12 mouse cellular contexts compared by ENCODE assay signal in genomic region chr8:94268359-94268890, GRCm38 (mm10). TPM values are rescaled to one million over a fixed set of nuclear protein-coding genes. Genes with fewer than 3 reads are reported as not detected.
DNase-seq lines count a peak whose midpoint lies in the region; ATAC-seq lines count a peak whose summit lies in the region.
"Had no signal": no experiment of that assay in that cellular context is flagged by ENCODE, and none has a peak within 500 bp of the region (broad histone marks: within the 10 kb centered on the region; RNA-seq: fewer than 3 reads in every experiment).

No protein-coding gene starts in this region.

- H3K9me3 ChIP-seq in heart, embryonic 16.5 days (replicated peaks; ENCODE audit: control insufficient read depth, low read length), result no peaks in the 10 kb centered on the region
- no peaks in the 10 kb centered on the region for H3K9me3 ChIP-seq in forebrain, embryonic 15.5 days
- H3K9me3 ChIP-seq in midbrain, embryonic 13.5 days, result no peaks in the 10 kb centered on the region

- intact Hi-C loops in heart, postnatal 10 days (cut with DNase I), result no loop called here

- peaks cover 24% of the 10 kb centered on the region for H3K4me1 ChIP-seq in heart, embryonic 16.5 days (ENCODE audit: control insufficient read depth, insufficient read depth, low read length)
- H3K4me1 ChIP-seq in forebrain, embryonic 15.5 days, result peaks cover 36% of the 10 kb centered on the region
- peaks cover 57% of the 10 kb centered on the region for H3K4me1 ChIP-seq in midbrain, embryonic 13.5 days (replicated peaks)

- no peaks in the 10 kb centered on the region for H3K27me3 ChIP-seq in heart, embryonic 16.5 days (ENCODE audit: control insufficient read depth, insufficient read depth, low read length)
- H3K27me3 ChIP-seq in forebrain, embryonic 15.5 days, result no peaks in the 10 kb centered on the region
- H3K27me3 ChIP-seq in midbrain, embryonic 13.5 days, result no peaks in the 10 kb centered on the region

- H3K4me2 ChIP-seq in heart, embryonic 16.5 days (ENCODE audit: low read depth, low read length), result peak overlapping the region; percentile 32
- H3K4me2 ChIP-seq in forebrain, embryonic 15.5 days (replicated peaks), result peak overlapping the region; percentile 34
- peak overlapping the region; percentile 42 for H3K4me2 ChIP-seq in midbrain, embryonic 13.5 days (replicated peaks)

- 63% methylated on average over 3 of the region's 3 CpGs for WGBS in heart, embryonic 16.5 days
- 64% methylated on average over 3 of the region's 3 CpGs for WGBS in forebrain, embryonic 15.5 days
- WGBS in midbrain, embryonic 13.5 days, result 69% methylated on average over 3 of the region's 3 CpGs

- DNase-seq in heart, postnatal 10 days, result no peak
- peak; percentile 22 for DNase-seq in NIH3T3 (ENCODE audit: low read depth)
- no peak for DNase-seq in thymus, postnatal 25 days
- DNase-seq in layer of hippocampus, postnatal 25 days (ENCODE audit: extremely low spot score in 1 of 2, low spot score in 1 of 2), result no peak
- DNase-seq: adrenal gland, postnatal 25 days; cerebellum, adult 11 months; lung, adult 2 months had no signal

- no peak overlapping the region for H3K4me3 ChIP-seq in heart, embryonic 16.5 days (ENCODE audit: low read length)
- H3K4me3 ChIP-seq in forebrain, embryonic 15.5 days, result peak overlapping the region; percentile 28
- peak overlapping the region; percentile 31 for H3K4me3 ChIP-seq in midbrain, embryonic 13.5 days (replicated peaks)

- H3K9ac ChIP-seq in heart, embryonic 16.5 days (ENCODE audit: low read length), result peak overlapping the region; percentile 40; the same call in 1 of the 2 replicates
- H3K9ac ChIP-seq in forebrain, embryonic 15.5 days (replicated peaks), result peak overlapping the region; percentile 6; the same call in 1 of the 2 replicates
- H3K9ac ChIP-seq in midbrain, embryonic 13.5 days (replicated peaks), result peak overlapping the region; percentile 33; the same call in 1 of the 2 replicates

- ATAC-seq in heart, embryonic 16.5 days (replicated peaks; ENCODE audit: extremely low read depth, insufficient read depth, low FRiP score), result no peak
- no peak for ATAC-seq in forebrain, embryonic 15.5 days (replicated peaks)
- no peak for ATAC-seq in midbrain, embryonic 13.5 days
- no peak for ATAC-seq in megakaryocyte progenitor cell, adult 5-6 weeks (replicated peaks; ENCODE audit: poor library complexity)
- ATAC-seq: intestine, embryonic 16.5 days had no signal

- H3K27ac ChIP-seq in heart, embryonic 16.5 days (ENCODE audit: low read length), result no peak overlapping the region
- H3K27ac ChIP-seq in forebrain, embryonic 15.5 days (replicated peaks), result no peak overlapping the region
- H3K27ac ChIP-seq in midbrain, embryonic 13.5 days, result peak overlapping the region; percentile 44; the same call in 1 of the 2 replicates

- no peaks in the 10 kb centered on the region for H3K36me3 ChIP-seq in heart, embryonic 16.5 days (ENCODE audit: control insufficient read depth, insufficient read depth)
- no peaks in the 10 kb centered on the region for H3K36me3 ChIP-seq in forebrain, embryonic 15.5 days
- no peaks in the 10 kb centered on the region for H3K36me3 ChIP-seq in midbrain, embryonic 13.5 days

RNA-seq across cellular contexts. Expression of gene Nup93, which starts 54.1 kb away (rescaled TPM):
- 58.9 and 60.3 TPM in 2 replicates for polyA plus RNA-seq in heart, embryonic 16.5 days (2015; fragmentation: Nextera tagmentation; extraction: Ambion mirVana)
- 10 to 100 TPM; 27.6 to 28.3 TPM for total RNA-seq in heart, postnatal 10 days (2021)
- polyA plus RNA-seq in forebrain, embryonic 15.5 days (2015; fragmentation: Nextera tagmentation; extraction: Ambion mirVana), result 63.0 and 66.3 TPM in 2 replicates
- polyA plus RNA-seq in midbrain, embryonic 13.5 days (2015; fragmentation: Nextera tagmentation; extraction: Ambion mirVana), result 76.0 and 77.7 TPM in 2 replicates
- 26.7 and 32.4 TPM in 2 replicates for total RNA-seq in megakaryocyte progenitor cell, adult 5-6 weeks (2015)
- total RNA-seq in megakaryocyte progenitor cell, adult 5-6 weeks (2017), result 36.3 and 46.1 TPM in 2 replicates
- total RNA-seq in layer of hippocampus, postnatal 25 days (2021), result 10 to 100 TPM; 42.5 to 60.5 TPM
